Mouse (Mus musculus) kidney, embryonic 15.5 days (tissue): ENCODE measurements around the gene Cdc25b. TPM values are rescaled to one million over a fixed set of nuclear protein-coding genes. Genes with fewer than 3 reads are reported as not detected.

Experiments
- ATAC-seq: fragments of 200-750 bp; cut with Nextera tagmentation; replicated peaks from 2 replicates; pipeline ENCODE4 v1.8.0; 2017; ENCODE audit warnings: moderate TSS enrichment; ENCODE audit not compliant: low FRiP score
- H3K27ac ChIP-seq: fragments of 300-500 bp; sonication (generic); 2 replicates; pipeline ENCODE4 v1.5.1; 2015; ENCODE audit warnings: mild to moderate bottlenecking, inconsistent platforms
- H3K27me3 ChIP-seq: fragments of 300-500 bp; sonication (generic); 2 replicates; pipeline ENCODE4 v1.6.1; 2015; ENCODE audit warnings: inconsistent platforms
- H3K36me3 ChIP-seq: fragments of 300-500 bp; sonication (generic); 2 replicates; pipeline ENCODE4 v1.6.1; 2015; ENCODE audit warnings: inconsistent platforms
- H3K4me1 ChIP-seq: fragments of 300-500 bp; sonication (generic); 2 replicates; pipeline ENCODE4 v1.6.1; 2015; ENCODE audit warnings: inconsistent platforms
- H3K4me2 ChIP-seq: fragments of 300-500 bp; sonication (generic); 2 replicates; pipeline ENCODE4 v1.6.1; 2015; ENCODE audit warnings: moderate library complexity, mild to moderate bottlenecking, inconsistent platforms
- H3K4me3 ChIP-seq: fragments of 300-500 bp; sonication (generic); replicated peaks from 2 replicates; pipeline ENCODE4 v1.5.1; 2015; ENCODE audit warnings: mild to moderate bottlenecking, inconsistent platforms
- H3K9ac ChIP-seq: fragments of 300-500 bp; sonication (generic); 2 replicates; pipeline ENCODE4 v1.6.1; 2015; ENCODE audit warnings: mild to moderate bottlenecking, inconsistent platforms
- H3K9me3 ChIP-seq: fragments of 300-500 bp; sonication (generic); replicated peaks from 2 replicates; pipeline ENCODE4 v1.6.1; 2016; ENCODE audit warnings: inconsistent platforms
- WGBS: fragments of 180-500 bp; shearing (Covaris S2); methylation state at CpG from one replicate; pipeline ENCODE4 v1.1.7; 2015; ENCODE audit warnings: mixed read lengths; 5-methylcytosine and 5-hydroxymethylcytosine counted together
- polyA plus RNA-seq: library from polyadenylated mRNA; unstranded; fragments of >200 nt; fragmentation: Nextera tagmentation; extraction: Ambion mirVana; gene quantifications from 2 replicates; pipeline ENCODE4 v1.2.1, GENCODE M21; 2015

Gene Cdc25b
- polyA plus RNA-seq, 1 experiment from 2014 or later: 71.5 TPM

DNA sequence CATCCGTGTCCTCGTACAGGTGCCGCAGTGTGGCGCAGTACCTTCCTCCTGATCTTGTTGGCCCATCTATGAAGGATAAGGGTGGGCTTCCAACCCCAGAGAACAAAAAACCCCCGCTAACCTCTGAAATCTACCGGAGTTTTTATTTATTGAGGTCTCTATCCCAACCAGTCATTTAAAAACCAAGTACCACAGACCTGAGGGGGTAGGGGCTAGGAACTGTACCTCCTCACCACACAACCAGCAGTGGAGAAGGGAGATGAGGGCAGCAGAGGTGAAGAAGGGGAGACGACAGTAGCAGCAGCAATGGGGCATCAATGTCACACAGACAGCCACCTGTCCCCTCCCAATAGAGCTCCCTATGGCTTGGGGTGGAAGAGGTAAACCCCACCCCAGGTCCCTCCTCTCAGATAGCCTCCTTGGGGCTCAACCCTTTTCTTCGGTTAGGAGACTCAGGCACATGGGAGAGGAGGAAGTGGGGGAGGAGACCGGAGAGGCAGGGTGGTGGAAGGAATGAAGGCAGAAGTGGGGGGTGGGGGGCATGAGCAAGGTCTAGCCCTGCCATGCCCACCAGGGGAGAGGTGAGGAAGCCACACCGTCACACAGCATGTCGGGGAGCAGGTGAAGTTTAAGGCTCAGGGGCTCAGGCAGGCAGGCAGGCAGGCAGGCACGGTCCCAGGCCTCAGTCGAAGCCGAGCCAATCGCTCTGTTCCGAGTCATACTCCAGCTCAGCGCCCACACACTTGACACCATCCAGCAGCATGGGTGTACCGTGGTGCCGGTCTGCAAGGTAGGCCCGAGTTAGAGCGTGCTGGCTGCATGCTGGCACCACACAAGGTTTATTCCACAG, 40.3 kb upstream of the Cdc25b start:
- 81% methylated on average over 21 of the region's 21 CpGs for WGBS
- Histone ChIP-seq H3K4me2 (no peak overlapping the region), H3K4me3 (no peak overlapping the region), H3K9ac (no peak overlapping the region), H3K27ac (no peak overlapping the region), H3K9me3 (no peaks in the 10 kb centered on the region), H3K27me3 (no peaks in the 10 kb centered on the region), H3K36me3 (peaks cover 89% of the 10 kb centered on the region), H3K4me1 (peaks cover 17% of the 10 kb centered on the region)
- no peak for ATAC-seq

DNA sequence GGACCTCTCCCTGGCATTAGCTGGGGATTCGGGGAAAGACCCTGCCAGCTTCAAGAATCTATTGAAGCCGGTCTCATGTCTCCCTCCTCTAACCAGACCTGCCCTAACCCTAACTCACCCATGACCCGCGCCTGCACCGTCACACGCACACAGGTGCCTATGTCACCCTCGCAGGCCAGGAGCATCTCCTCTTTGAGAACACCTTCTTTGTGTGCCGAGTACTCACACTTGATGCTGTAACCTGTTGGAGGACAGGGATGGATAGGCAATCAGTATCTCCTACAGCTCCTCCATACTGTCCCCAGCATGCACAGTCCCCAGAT, 39.7 kb upstream of the Cdc25b start:
- no peak for ATAC-seq
- whole genome bisulfite sequencing: 95% methylated on average over 8 of the region's 8 CpGs
- H3K27ac ChIP-seq: no peak overlapping the region
- no peak overlapping the region for H3K9ac ChIP-seq
- H3K27me3 ChIP-seq: no peaks in the 10 kb centered on the region
- H3K4me3 ChIP-seq: no peak overlapping the region
- H3K4me2 ChIP-seq: no peak overlapping the region
- H3K36me3 ChIP-seq: peaks cover 89% of the 10 kb centered on the region
- H3K9me3 ChIP-seq: no peaks in the 10 kb centered on the region
- H3K4me1 ChIP-seq: peaks cover 11% of the 10 kb centered on the region

DNA sequence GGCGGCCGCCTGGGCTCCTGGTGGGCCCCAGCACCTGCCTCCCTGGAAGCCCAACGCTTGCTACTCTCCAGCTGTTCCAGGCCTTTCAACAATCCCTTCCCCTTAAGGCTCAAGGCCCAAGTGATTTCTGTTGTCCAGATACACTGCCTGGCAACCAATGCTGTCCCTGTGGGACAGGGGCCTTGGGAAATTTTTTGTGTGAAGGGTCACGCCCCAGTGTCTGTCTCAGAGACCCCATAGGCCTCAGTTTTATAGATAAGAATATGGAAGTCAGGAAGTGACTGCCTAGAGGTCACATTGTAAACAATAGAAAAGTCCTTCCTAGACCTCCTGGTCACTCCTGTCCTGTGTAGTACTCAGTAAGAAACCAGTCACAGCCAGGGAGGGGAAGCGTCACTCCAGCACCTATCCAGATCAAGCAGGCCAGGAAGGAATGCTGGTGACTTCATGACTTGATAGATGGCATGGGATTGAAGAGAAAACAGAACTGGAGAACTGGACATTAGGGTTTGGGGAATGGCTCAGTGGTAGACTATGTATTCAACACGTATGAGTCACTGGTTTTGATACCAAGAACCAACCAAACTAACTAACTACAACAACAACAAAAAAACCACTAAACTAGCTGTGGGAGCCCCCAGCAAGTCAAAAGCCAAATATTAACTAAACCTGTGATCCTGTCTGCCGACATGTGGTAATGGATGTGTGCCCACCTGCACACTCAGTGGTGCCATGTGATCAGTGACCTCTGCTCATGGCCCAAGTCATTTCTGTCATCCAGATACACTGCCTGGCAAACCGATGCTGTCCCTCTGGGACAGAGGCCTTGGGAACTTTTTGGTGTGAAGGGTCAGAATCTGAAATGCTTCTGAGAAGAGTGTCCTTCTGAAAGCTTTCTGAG, 38.1 kb upstream of the Cdc25b start:
- Histone ChIP-seq H3K27me3 (no peaks in the 10 kb centered on the region), H3K9ac (no peak overlapping the region), H3K4me3 (no peak overlapping the region), H3K36me3 (peaks cover 94% of the 10 kb centered on the region), H3K27ac (no peak overlapping the region), H3K4me1 (no peaks in the 10 kb centered on the region), H3K9me3 (no peaks in the 10 kb centered on the region), H3K4me2 (no peak overlapping the region)
- 86% methylated on average over 8 of the region's 8 CpGs for WGBS
- ATAC-seq: no peak

DNA sequence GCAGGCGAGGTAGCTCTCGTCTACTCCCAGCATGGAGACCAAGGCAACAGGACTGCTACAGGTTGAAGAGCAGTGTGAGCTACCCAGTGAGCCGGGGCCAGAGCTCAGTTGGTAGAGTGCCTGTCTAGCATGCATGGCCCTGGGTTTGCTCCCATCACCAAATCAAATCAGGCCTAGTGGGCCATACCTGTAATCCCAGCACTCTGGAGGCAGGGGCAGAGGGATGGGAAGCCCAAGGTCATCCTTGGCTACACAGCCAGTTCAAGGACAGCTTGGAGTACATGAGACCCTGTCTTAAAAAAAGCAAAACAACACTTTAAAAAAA, 37.5 kb upstream of the Cdc25b start:
- H3K4me1 ChIP-seq: no peaks in the 10 kb centered on the region
- no peaks in the 10 kb centered on the region for H3K9me3 ChIP-seq
- no peak for ATAC-seq
- no peaks in the 10 kb centered on the region for H3K27me3 ChIP-seq
- H3K9ac ChIP-seq: no peak overlapping the region
- H3K27ac ChIP-seq: no peak overlapping the region
- peaks cover 92% of the 10 kb centered on the region for H3K36me3 ChIP-seq
- 89% methylated on average over 3 of the region's 3 CpGs for WGBS
- no peak overlapping the region for H3K4me2 ChIP-seq
- H3K4me3 ChIP-seq: no peak overlapping the region

DNA sequence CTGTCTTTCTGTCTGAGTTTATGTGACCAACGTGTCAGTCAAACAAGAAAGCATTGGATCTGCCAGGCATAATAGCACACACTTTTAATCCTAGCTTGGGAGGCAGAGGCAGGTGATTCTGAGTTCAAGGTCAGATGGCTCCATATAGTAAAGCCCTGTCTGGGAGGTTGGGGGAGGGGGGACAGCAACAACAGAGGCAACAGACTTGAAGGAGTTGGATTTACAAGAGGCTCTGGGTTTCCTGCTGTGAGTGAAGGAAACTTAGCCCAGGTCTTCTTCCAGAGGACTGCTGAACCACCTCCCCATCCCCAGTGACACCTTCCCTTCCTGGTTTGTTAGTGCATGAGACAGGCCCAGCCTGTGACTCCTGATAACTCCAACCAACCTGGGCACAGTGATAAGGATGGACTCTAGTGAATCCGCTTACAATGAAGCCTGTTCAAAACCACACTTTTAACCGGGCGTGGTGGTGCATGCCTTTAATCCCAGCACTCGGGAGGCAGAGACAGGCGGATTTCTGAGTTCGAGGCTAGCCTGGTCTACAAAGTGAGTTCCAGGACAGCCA, 34.5 kb upstream of the Cdc25b start:
- H3K27me3 ChIP-seq: no peaks in the 10 kb centered on the region
- no peak overlapping the region for H3K4me3 ChIP-seq
- 88% methylated on average over 7 of the region's 7 CpGs for WGBS
- H3K36me3 ChIP-seq: peaks cover 66% of the 10 kb centered on the region
- H3K9me3 ChIP-seq: no peaks in the 10 kb centered on the region
- no peak overlapping the region for H3K9ac ChIP-seq
- H3K27ac ChIP-seq: no peak overlapping the region
- ATAC-seq: peak; percentile 47; the same call in 1 of the 2 replicates
- no peaks in the 10 kb centered on the region for H3K4me1 ChIP-seq
- no peak overlapping the region for H3K4me2 ChIP-seq

DNA sequence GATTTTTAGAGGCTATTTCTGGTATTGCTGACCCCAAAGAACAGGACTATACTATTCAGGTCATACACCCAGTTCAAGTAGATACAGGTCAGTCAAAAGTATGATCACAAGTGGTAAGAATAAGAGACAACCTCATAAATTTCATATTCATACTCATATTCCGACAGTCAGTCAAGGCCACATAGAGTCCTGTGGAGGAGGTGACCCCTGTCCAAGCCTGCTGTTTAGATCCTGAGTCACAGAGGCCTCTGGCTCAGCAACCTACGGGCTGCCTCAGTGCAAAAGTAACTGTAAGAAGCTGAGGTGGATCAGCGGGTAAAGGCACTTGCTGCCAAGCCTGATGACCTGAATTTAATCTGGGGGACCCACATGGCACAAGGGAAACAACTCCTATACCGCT, 32.7 kb upstream of the Cdc25b start:
- no peak for ATAC-seq
- H3K27ac ChIP-seq: no peak overlapping the region
- no peak overlapping the region for H3K4me3 ChIP-seq
- H3K9me3 ChIP-seq: no peaks in the 10 kb centered on the region
- no peak overlapping the region for H3K9ac ChIP-seq
- no peak overlapping the region for H3K4me2 ChIP-seq
- H3K4me1 ChIP-seq: peaks cover 11% of the 10 kb centered on the region
- 92% methylated on average over 4 of the region's 4 CpGs for WGBS
- H3K36me3 ChIP-seq: peaks cover 48% of the 10 kb centered on the region
- H3K27me3 ChIP-seq: no peaks in the 10 kb centered on the region

DNA sequence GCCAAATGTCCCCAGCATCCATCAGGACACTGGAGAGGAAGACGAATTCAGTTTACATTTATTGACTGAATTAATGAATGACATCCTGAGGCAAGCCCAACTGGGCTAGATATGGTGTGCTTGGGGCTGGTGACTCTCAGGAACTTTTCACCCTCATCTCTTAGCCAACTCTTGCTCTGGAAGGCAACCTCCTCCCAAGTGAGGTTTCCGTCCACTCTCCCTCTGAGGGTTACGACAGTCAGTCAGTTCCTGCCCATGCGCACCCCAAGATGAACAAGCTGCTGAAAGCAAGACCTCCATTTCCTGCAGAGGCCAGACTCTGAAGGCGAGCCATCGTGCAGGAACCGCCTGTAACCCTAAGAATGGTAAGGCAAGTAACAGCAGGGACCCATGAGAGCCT, 29.8 kb upstream of the Cdc25b start:
- H3K27ac ChIP-seq: no peak overlapping the region
- H3K36me3 ChIP-seq: peaks cover 21% of the 10 kb centered on the region
- no peak overlapping the region for H3K4me3 ChIP-seq
- ATAC-seq: no peak
- H3K4me1 ChIP-seq: peaks cover 23% of the 10 kb centered on the region
- H3K4me2 ChIP-seq: no peak overlapping the region
- H3K9me3 ChIP-seq: no peaks in the 10 kb centered on the region
- WGBS: 86% methylated on average over 7 of the region's 7 CpGs
- H3K27me3 ChIP-seq: no peaks in the 10 kb centered on the region
- H3K9ac ChIP-seq: no peak overlapping the region

DNA sequence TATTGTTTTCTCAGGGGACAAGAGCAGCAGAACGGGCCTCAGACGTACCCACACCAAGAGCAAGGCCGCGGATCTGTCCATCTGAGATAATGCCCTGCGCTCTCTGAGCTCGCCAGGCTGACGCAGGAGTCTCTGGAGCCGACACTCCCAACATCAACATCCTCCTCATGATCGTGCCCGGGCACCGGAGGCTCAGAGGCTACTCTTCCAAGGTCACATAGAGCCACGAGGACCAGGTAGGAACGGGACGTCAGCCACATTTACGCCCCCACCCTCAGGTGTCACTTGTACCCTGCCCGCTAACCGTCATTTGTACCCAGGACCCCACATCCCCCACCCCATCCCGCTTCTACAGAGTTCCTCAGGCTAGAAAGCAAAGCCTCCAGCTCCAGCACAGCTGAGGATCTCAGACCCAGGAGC, 27.2 kb upstream of the Cdc25b start:
- 0% methylated on average over 18 of the region's 18 CpGs for WGBS
- peak; percentile 63 for ATAC-seq
- peaks cover 23% of the 10 kb centered on the region for H3K4me1 ChIP-seq

DNA sequence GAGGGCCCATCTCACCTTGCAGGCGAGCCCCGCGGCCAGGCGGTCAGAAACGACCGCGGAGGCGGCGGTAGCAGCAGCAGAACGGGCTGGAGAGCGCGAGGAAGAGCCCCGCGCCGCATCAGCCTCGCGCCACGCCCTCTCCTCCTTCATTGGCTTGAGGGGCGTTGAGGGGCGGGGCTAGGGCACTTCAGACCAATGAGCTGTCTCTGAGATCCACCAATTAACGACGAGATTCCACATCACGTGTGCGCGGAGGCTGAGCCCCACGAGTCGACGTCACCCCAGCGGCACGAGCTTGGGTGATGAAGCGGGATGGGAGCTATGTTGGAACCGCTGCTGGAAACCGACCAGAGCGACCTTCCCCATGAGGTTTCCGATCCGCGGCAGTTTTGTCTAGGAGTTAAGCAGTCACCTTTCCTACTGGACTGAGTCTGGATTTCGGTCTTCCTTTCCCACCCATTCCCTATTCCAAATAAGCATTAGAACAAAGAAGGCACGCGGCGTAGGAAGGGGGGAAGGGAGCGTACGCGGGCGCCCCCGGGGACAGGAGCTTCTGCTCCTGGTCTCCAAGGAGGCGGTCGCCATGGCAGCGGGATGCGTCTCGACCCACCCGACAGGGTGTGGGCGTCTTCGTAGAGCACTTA, 26.7 kb upstream of the Cdc25b start, which contains the start of gene 1700037H04Rik:
TSS of gene 1700037H04Rik (minus strand) at position 144 of the 644 bp plus-strand sequence.
- H3K27me3 ChIP-seq: no peaks in the 10 kb centered on the region; the same call in 1 of the 2 replicates
- ATAC-seq: peak; percentile 96
- H3K9me3 ChIP-seq: no peaks in the 10 kb centered on the region
- H3K4me1 ChIP-seq: peaks cover 23% of the 10 kb centered on the region
- H3K27ac ChIP-seq: peak within 1 kb of the TSS; percentile 94
- peak within 1 kb of the TSS; percentile 77 for H3K4me3 ChIP-seq
- H3K36me3 ChIP-seq: peaks cover 3% of the 10 kb centered on the region; the same call in 1 of the 2 replicates
- WGBS: under 1% methylated on average over 54 of the region's 54 CpGs
- peak within 1 kb of the TSS; percentile 85 for H3K9ac ChIP-seq
- H3K4me2 ChIP-seq: peak within 1 kb of the TSS; percentile 90

More for the DNA sequence above, 27.2 kb upstream of the Cdc25b start:
- no peaks in the 10 kb centered on the region; the same call in 1 of the 2 replicates for H3K27me3 ChIP-seq
- peak overlapping the region; percentile 85 for H3K9ac ChIP-seq
- peak overlapping the region; percentile 90 for H3K4me2 ChIP-seq
- peak overlapping the region; percentile 84 for H3K27ac ChIP-seq
- H3K9me3 ChIP-seq: no peaks in the 10 kb centered on the region
- H3K36me3 ChIP-seq: peaks cover 3% of the 10 kb centered on the region; the same call in 1 of the 2 replicates
- peak overlapping the region; percentile 77 for H3K4me3 ChIP-seq

DNA sequence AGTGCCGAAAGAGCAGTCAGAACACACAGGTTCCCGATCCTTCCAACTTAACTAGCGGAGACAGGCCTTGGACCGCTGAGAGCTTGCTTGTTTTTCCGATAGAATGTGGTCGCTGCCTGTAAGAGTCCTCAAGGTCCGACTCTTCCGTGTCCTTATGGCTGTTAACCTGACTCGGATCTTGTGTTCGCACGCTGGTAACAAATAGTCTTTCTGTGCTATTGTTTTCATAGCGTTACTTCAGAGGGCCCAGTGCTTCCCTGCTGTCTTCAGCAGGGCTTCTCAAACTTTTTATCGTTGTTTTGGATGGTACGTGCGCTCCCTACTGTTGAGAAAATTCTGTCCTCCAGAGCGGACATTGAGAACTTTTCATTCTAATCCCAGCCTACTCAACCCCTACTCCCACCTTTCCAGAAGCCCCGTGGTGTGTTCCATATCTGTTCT, 26.1 kb upstream of the Cdc25b start:
- no peak; the same call in 1 of the 2 replicates for ATAC-seq
- Histone ChIP-seq H3K4me1 (peaks cover 23% of the 10 kb centered on the region), H3K36me3 (no peaks in the 10 kb centered on the region), H3K4me2 (peak overlapping the region; percentile 90), H3K27ac (peak overlapping the region; percentile 94), H3K27me3 (no peaks in the 10 kb centered on the region; the same call in 1 of the 2 replicates), H3K9me3 (no peaks in the 10 kb centered on the region), H3K9ac (peak overlapping the region; percentile 82), H3K4me3 (peak overlapping the region; percentile 77)
- WGBS: under 1% methylated on average over 17 of the region's 17 CpGs

DNA sequence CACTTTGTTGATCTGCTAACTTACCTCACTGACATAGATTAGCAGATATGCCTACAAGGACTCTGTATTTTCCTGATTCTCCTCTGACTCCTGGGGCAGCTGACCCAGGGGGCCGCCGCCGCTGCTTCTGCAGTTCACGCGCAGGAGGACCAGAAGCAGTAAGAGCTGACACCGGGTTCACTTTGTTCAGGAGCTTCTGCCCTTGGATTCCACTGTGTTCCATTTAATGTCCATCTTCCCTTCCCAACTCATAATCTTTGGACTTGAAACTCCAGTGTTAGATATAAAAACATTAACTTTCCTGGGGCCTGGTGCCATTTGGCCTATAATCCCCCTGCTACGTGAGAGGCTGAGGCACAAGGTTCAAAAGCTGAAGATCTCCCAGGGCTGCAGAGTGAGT, 22.8 kb upstream of the Cdc25b start:
- Histone ChIP-seq H3K4me3 (no peak overlapping the region), H3K9me3 (no peaks in the 10 kb centered on the region), H3K4me1 (peaks cover 13% of the 10 kb centered on the region), H3K27me3 (no peaks in the 10 kb centered on the region; the same call in 1 of the 2 replicates), H3K27ac (no peak overlapping the region), H3K9ac (no peak overlapping the region), H3K36me3 (no peaks in the 10 kb centered on the region), H3K4me2 (no peak overlapping the region)
- 70% methylated on average over 7 of the region's 7 CpGs for WGBS
- no peak for ATAC-seq
